Mouse (Mus musculus): ENCODE results near the gene Smad3. TPM values are rescaled to one million over a fixed set of nuclear protein-coding genes. Genes with fewer than 3 reads are reported as not detected.

Smad3 gene
- polyA plus RNA-seq, 1 experiment, result not detected

GRCm38 (mm10) chr9:63672797-63673493 lies 84.8 kb downstream of the Smad3 start:
- TF ChIP-seq CTCF (IDR thresholded peaks at IDR 0.05; ENCODE audit: insufficient read depth, low read depth, low read length) (no peak), POLR2A (IDR thresholded peaks at IDR 0.05; ENCODE audit: insufficient read depth, low read depth, low read length) (no peak)
- H3K4me3 ChIP-seq (ENCODE audit: insufficient read depth, low read depth, low read length), result no peak overlapping the region
- H3K4me1 ChIP-seq (ENCODE audit: control insufficient read depth, insufficient read depth, low read length), result peaks cover 57% of the 10 kb centered on the region
- H3K27ac ChIP-seq (ENCODE audit: insufficient read depth, low read depth, low read length), result peak overlapping the region; percentile 77
- 37% methylated on average over 8 of the region's 8 CpGs for WGBS

GRCm38 (mm10) chr9:63669816-63670215 lies 88.0 kb downstream of the Smad3 start:
- no peak for TF ChIP-seq POLR2A (IDR thresholded peaks at IDR 0.05; ENCODE audit: insufficient read depth, low read depth, low read length)
- no peak for TF ChIP-seq CTCF (IDR thresholded peaks at IDR 0.05; ENCODE audit: insufficient read depth, low read depth, low read length)
- Histone ChIP-seq H3K4me3 (ENCODE audit: insufficient read depth, low read depth, low read length) (no peak overlapping the region), H3K27ac (ENCODE audit: insufficient read depth, low read depth, low read length) (no peak overlapping the region), H3K4me1 (ENCODE audit: control insufficient read depth, insufficient read depth, low read length) (peaks cover 66% of the 10 kb centered on the region)
- WGBS, result 96% methylated on average over 7 of the region's 7 CpGs

- 85% methylated on average over 1 of the region's 1 CpGs for WGBS
- TF ChIP-seq POLR2A (IDR thresholded peaks at IDR 0.05; ENCODE audit: insufficient read depth, low read depth, low read length) (no peak), CTCF (IDR thresholded peaks at IDR 0.05; ENCODE audit: insufficient read depth, low read depth, low read length) (no peak)
- Histone ChIP-seq H3K4me3 (ENCODE audit: insufficient read depth, low read depth, low read length) (no peak overlapping the region), H3K4me1 (ENCODE audit: control insufficient read depth, insufficient read depth, low read length) (peaks cover 61% of the 10 kb centered on the region), H3K27ac (ENCODE audit: insufficient read depth, low read depth, low read length) (no peak overlapping the region)
Measured at GRCm38 (mm10) chr9:63668621-63669020, 89.2 kb downstream of the Smad3 start.

GRCm38 (mm10) chr9:63667373-63667724 lies 90.4 kb downstream of the Smad3 start:
- Histone ChIP-seq H3K4me1 (ENCODE audit: control insufficient read depth, insufficient read depth, low read length) (peaks cover 48% of the 10 kb centered on the region), H3K4me3 (ENCODE audit: insufficient read depth, low read depth, low read length) (no peak overlapping the region), H3K27ac (ENCODE audit: insufficient read depth, low read depth, low read length) (no peak overlapping the region)
- WGBS, result 70% methylated on average over 8 of the region's 8 CpGs
- TF ChIP-seq CTCF (IDR thresholded peaks at IDR 0.05; ENCODE audit: insufficient read depth, low read depth, low read length) (no peak), POLR2A (IDR thresholded peaks at IDR 0.05; ENCODE audit: insufficient read depth, low read depth, low read length) (no peak)

- Histone ChIP-seq H3K27ac (ENCODE audit: insufficient read depth, low read depth, low read length) (no peak overlapping the region), H3K4me3 (ENCODE audit: insufficient read depth, low read depth, low read length) (no peak overlapping the region), H3K4me1 (ENCODE audit: control insufficient read depth, insufficient read depth, low read length) (peaks cover 45% of the 10 kb centered on the region)
- TF ChIP-seq CTCF (IDR thresholded peaks at IDR 0.05; ENCODE audit: insufficient read depth, low read depth, low read length), result no peak
- no peak for TF ChIP-seq POLR2A (IDR thresholded peaks at IDR 0.05; ENCODE audit: insufficient read depth, low read depth, low read length)
- WGBS, result 61% methylated on average over 18 of the region's 18 CpGs
Measured at GRCm38 (mm10) chr9:63666612-63667372, 91.0 kb downstream of the Smad3 start.

GRCm38 (mm10) chr9:63664792-63665646 lies 92.8 kb downstream of the Smad3 start:
- WGBS, result 30% methylated on average over 13 of the region's 13 CpGs
- Histone ChIP-seq H3K4me3 (ENCODE audit: insufficient read depth, low read depth, low read length) (no peak overlapping the region), H3K27ac (ENCODE audit: insufficient read depth, low read depth, low read length) (no peak overlapping the region), H3K4me1 (ENCODE audit: control insufficient read depth, insufficient read depth, low read length) (peaks cover 43% of the 10 kb centered on the region)
- TF ChIP-seq CTCF (IDR thresholded peaks at IDR 0.05; ENCODE audit: insufficient read depth, low read depth, low read length), result no peak
- TF ChIP-seq POLR2A (IDR thresholded peaks at IDR 0.05; ENCODE audit: insufficient read depth, low read depth, low read length), result no peak

- WGBS, result 86% methylated on average over 2 of the region's 2 CpGs
- TF ChIP-seq CTCF (IDR thresholded peaks at IDR 0.05; ENCODE audit: insufficient read depth, low read depth, low read length) (no peak), POLR2A (IDR thresholded peaks at IDR 0.05; ENCODE audit: insufficient read depth, low read depth, low read length) (no peak)
- Histone ChIP-seq H3K27ac (ENCODE audit: insufficient read depth, low read depth, low read length) (no peak overlapping the region), H3K4me3 (ENCODE audit: insufficient read depth, low read depth, low read length) (no peak overlapping the region), H3K4me1 (ENCODE audit: control insufficient read depth, insufficient read depth, low read length) (peaks cover 41% of the 10 kb centered on the region)
Measured at GRCm38 (mm10) chr9:63664300-63664745, 93.5 kb downstream of the Smad3 start.

GRCm38 (mm10) chr9:63663222-63663621 lies 94.6 kb downstream of the Smad3 start:
- TF ChIP-seq POLR2A (IDR thresholded peaks at IDR 0.05; ENCODE audit: insufficient read depth, low read depth, low read length), result no peak
- TF ChIP-seq CTCF (IDR thresholded peaks at IDR 0.05; ENCODE audit: insufficient read depth, low read depth, low read length), result no peak
- no peak overlapping the region for H3K27ac ChIP-seq (ENCODE audit: insufficient read depth, low read depth, low read length)
- no peak overlapping the region for H3K4me3 ChIP-seq (ENCODE audit: insufficient read depth, low read depth, low read length)
- WGBS, result 92% methylated on average over 10 of the region's 10 CpGs
- peaks cover 41% of the 10 kb centered on the region for H3K4me1 ChIP-seq (ENCODE audit: control insufficient read depth, insufficient read depth, low read length)
